Mouse (Mus musculus) monocyte, adult 2 months (primary cell): ENCODE data around the gene Trp53tg5.
A peak's percentile ranks its signal among the peaks of the same experiment; 100 is the strongest.

Experiments used
- DNase-seq, 2 experiments: peaks; one replicate each; pipeline ENCODE4 v3.0.0; 2022; ENCODE audit warnings: low spot score in 2 of 2, low read depth in 1 of 2

Gene Trp53tg5

DNA sequence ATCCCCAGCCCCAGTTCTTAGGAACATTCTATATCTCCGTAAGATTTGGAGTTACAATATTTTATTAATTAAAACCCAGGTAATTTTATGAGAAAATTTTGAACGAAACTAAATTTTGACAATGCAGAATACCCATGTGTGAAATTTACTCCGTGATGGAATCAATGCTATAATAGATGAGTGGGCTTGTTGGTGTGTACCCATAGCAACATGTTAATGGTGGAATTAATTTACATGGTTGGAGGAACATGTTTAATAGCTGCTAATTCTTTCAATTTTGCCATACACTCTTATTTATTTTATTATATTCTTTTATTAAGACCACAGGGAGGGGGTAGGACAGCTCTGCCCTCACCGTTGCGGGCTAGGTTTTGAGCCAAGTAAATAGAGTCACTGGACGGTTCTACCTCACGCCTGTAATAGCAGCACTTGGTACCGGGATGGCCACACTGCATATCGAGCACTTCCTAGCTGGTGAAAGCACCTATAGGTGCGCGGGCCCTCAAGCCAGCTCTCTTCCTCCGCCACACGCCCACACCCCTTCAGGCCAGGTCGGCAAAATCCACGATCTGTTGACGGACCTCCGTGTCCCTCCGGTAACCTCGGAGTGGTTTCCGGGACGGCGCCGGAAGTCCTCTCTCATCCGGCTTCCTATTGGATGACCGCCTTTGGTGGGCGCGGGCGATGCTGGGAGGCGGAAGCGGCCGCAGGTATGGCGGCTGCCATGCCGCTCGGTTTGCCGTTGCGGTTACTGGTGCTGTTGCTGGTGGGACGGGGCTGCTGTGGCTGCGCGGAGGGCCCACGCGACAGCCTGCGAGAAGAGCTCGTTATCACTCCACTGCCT, 23.5 kb upstream of the Trp53tg5 start, which contains the start of gene Pigt:
Gene Pigt (plus strand): TSS at position 674 of the 844 bp plus-strand sequence.
- DNase-seq, result peak; percentile 49 to 62

DNA sequence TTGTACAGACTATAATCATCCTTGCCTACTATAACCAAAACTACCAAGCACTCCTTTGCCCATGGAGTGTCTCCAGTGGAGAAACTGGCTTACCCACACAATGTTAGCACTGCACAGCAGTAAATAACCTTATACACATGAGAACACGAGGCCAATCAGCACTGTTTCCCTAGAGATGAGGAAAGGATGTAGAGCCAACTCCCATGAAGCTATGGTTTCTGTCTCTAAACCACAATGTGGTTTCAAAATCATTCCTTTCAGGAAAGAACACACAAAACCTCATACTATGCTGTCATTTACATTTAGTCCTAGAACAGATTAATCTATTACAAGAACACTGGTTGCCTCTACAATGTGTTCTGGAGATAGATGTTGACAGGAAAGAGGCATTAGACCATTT, 22.8 kb upstream of the Trp53tg5 start:
- no peak for DNase-seq

DNA sequence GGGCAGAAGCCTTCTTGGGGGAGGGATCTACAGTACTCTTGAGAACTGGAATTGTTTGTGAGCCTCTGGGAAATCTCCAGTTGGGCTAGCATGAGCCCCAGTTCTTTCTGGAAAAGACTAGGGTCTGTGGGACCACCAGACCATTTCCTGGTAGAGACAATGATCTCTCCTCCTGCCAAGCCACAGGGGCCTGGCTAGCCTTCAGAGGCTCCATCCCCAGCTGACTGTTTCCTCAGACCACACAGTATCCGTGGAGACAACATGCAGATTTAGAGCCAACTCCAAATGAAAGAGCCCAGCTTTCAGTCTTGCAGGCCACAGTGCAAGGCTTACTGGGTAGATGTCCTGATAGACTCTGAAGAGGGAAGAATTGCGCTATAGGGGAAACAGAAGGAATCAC, 20.6 kb upstream of the Trp53tg5 start:
- no peak for DNase-seq

DNA sequence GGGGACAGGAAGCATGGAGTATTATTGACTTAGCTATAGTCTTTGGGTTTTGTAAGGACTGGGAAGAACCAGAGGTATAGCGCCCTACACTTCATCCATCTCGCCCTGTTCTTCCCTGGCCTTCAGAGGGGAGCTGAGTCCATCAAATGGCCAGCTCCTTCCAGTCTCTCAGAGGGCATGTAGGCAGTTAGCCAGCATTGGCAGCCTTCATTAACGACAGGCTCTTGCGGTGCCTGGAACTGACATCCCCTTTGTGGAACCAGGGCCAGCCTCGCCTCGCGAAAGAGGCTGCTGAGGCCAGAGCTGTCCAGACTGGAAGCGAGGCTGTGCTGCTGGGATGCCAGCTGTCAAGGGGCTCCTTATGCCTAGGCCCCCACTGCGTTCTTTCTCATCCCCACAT, 14.3 kb upstream of the Trp53tg5 start:
- no peak for DNase-seq

DNA sequence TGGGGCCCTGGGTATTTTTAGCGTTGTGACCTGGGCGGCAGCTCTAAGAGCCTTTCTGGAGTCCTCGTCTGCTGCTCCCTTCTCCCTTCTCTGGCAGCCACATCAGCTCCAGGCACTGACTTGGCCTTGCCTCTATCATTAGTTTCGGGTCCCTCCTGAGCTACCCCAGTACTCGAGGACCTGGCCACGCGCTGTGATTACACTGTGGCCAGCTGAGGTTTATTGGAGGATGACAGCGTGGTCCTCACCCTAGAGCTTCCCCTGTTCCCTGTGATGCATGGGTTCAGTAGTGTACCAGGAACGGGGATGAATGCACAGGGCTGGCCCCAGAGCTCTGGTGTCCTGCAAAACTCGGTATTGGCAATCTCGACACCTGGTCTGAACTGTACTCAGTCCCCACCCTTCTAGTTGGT, 13.6 kb upstream of the Trp53tg5 start:
- no peak for DNase-seq

DNA sequence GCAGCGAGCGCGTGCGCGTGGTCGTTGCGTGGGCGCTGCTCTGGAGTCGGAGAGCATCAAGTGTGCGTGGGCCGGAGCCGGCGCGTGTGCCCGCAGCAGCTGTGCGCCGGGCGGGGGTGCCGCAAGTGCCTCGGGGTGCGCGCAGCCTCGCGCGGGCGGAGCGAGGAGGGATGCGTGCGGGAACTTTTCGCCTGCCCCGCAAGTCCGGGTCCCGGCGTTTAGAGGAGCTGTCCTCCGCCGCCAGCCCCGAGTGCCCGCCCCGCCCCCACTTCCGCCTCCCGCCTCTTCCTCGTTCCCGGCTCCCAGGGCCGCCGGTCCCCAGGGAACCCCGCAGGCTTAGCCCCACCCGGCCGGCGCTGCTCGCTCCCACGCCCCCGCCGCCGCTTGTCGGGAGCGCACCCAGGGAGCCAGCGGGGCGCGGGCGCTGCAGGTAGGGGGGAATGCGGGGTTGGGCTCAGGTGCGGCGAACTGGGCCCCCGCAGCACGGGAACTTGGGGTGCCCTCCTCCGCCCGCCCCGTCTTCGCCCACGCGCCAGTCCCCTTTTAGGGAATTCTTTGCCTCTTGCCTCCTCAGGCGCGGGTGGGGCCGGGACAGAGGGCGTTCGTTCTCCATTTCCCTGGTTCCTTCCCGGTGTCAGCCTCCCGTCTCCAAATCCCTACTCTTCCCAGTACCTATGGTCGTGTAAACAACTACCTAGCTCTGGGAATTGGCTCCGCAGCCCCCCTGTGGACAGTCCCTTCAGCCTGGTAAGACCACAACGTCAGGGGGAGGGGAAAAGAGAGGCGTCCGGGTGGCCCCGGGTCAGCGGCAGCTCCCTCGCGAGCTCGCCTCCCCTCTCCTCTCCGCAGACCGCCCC, 13.0 kb upstream of the Trp53tg5 start:
- no peak for DNase-seq

DNA sequence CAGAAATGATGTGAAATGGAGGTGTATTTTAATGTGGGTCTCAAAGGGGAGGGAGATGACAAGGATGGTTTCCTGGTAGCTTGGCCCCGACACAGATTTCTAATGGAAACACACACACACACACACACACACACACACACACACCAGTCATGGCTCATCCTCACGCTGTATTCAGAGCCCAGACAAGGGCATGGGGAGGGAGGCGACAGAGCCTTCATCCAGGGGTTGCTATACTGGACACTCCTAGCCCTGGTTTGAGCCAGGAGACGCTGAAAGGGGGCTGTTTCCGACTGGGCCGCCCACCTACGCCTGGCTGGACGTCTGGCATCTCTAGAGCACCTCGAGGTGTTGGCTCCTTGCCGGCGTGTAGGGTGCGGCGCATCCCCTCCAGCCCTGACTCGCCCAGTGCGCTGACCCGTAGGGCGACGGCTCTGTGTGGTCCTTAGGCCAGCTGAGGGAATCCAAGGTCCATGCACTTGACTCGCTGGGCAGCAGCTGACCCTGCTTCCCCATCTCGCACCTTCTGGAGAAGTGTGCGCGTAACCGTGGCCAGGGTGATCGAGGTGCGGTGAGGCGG, 12.2 kb upstream of the Trp53tg5 start, which contains the start of gene Dbndd2:
Gene Dbndd2 (plus strand): TSS at position 426 of the 577 bp plus-strand sequence.
- DNase-seq, result no peak

DNA sequence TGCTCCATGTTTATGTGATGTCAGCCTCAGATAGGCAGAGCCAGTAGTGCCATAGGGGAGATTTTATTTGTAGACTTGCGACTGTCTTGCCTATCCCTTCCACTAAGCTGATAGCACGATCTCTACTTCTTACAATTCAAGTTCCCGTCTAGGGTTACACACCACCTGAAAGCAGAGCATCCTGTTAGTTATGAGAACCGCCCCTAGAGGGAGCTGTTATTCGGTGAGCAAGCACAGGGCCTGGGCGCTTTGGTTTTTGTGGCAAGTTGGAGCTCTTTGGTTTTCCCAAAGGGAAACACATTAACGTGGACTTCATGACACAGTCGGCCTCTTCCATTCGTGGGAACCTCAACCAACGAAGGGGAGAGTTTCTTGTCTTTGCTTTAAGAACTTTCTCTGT, 3.3 kb downstream of the Trp53tg5 start:
- DNase-seq, result no peak

DNA sequence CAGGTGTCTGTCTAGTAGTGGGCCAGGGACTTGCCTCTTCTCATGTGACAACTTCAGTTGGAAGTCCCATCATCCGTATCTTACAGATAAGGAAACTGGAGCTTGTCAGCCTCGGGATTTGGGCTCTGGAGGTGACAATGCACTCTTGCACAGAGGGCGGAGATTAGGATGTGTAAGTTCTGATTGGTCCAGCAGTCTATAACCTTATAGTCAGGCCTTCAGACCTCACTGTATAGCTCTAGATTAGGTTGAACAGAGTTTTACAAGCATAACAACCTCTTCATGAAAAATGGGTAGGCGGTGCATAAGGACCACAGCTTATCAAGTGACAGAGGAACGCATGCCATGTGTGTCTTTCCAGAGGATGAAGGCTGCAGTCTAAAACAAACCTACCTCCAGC, 6.7 kb downstream of the Trp53tg5 start:
- DNase-seq, result no peak

DNA sequence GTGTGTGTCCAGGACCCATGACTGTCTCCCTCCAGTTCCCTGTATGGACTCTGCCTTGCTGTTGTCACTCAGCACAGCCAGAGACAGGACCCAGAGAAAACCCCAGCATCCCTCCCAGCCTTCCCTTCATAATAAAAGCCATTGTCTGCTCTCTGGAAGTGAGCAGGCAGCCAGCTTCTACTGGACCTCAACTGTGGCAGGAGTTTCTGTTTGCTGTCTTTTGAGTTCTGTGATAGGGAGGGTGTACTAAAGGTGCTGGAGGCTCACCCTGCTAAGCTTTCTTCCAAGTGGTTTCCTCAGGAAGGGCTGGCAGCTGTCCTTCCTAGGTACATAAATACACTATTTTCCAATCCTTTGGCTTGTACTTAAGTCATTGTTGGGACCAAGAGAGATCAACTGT, 8.4 kb downstream of the Trp53tg5 start:
- no peak for DNase-seq

DNA sequence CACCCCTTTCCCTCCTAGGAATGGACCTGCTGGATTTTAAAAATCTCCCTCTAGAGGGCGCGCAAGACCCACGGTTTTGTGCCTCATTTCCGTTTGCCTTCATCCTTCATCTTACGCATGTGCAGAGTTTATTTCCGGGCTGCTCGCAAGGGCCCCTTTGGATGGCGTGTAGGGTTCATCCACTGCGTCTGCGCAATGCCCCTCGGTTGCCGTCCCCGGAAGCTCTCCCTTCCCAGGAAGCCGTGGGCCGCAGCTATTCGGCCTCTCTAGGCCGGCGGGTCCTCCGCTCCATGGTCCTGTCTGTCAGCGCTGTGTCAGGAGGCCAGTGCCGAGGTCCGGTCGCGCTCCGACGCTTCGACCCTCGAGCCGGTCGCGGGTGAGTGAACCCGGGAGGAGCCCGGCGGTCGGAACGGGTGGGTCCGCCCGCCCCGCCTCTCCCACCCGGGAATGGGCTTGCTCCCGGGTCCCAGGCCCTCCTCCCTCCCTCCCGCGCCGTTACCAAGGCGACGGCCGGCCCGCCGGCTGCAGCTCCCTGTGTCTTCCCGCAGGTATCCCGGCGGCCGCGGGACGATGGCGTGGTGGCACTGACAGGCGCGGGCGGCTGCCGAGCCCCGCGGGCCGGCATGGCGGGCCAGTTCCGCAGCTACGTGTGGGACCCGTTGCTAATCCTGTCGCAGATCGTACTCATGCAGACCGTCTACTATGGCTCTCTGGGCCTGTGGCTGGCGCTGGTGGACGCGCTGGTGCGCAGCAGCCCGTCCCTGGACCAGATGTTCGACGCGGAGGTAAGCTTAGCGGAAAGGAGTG, 12.6 kb downstream of the Trp53tg5 start, which contains the start of gene Gm20458:
Gene Gm20458 (plus strand): TSS at position 223 of the 807 bp plus-strand sequence.
- DNase-seq, result peak; percentile 88 to 92

DNA sequence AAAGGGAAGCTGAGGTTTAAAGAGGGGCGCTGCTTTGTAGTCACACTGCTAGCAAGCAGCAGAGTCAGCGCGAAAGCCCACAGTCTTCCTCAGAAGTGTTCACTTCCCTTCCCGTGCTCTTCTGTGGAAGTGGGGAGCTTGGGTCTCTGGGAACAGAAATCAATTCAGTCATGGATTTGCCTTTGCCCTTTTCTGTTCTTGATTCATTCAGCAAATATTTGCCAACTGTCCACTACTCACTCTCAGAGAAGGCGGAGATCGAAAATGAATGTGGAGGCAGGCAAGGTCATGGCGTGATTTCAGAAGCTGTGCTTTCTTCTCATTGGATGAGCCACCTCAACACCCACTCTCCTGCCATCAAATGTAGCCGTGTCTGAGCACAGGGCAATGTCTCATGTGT, 15.0 kb downstream of the Trp53tg5 start:
- no peak for DNase-seq

DNA sequence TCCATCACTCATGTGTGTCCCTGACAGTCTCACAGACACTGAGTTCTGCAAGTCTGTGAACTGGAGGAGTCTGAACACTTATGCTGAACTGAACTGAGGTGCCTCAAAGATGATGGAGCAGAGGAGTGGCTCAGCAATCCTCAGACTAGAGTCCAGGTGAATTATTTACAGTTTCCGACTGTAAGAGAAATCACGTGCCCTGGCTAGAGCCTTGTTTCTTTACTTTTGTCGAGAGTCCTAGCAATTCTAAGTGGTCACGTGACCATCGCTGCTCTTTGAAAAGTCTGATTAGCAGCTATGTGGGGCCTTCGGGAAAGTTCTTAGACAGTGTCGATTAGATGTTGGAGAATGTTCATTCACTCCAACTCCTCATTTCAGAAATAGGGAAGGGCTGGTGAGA, 15.6 kb downstream of the Trp53tg5 start:
- DNase-seq, result no peak

DNA sequence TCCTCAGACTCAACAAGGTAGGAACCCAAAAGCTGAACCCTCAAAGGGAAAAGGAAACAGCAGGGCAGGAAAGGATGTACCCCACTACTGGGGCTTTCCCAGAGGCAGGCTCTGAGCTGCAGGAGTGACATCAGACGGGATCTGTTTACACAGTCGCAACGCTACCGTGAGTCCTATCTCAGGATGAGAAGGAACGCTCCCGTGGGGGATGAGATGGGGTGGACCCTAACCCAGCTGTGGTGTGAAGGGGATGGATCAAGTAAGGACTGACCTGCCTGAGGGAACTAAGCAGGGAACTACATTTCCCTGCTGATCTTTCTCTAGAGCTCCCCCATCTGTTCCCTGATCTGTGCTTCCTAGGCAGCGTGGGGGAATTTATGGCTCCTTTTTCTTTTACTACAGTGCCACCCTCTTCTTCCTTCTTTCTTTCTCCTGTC, 16.6 kb downstream of the Trp53tg5 start, which contains the start of gene Sys1:
Gene Sys1 (plus strand): TSS at position 101 of the 437 bp plus-strand sequence.
- DNase-seq, result no peak

DNA sequence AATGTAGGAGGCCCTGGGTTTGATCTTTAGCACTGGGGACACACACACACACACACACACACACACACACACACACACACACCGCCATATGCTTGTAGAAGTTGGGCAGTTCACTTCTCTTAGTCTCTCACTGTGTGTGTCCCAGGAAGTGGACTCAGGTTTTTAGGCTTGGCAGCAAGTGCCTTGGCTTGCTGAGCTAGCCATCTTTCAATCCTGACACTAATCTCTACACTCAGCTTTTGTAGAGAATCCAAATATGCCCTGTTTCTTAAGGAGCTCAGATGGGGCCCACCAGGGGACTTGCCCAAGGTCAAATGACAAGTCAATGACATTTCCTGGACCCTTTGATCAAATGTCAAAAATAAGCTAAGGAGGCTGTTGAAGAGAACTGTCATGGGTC, 17.1 kb downstream of the Trp53tg5 start:
- no peak for DNase-seq

DNA sequence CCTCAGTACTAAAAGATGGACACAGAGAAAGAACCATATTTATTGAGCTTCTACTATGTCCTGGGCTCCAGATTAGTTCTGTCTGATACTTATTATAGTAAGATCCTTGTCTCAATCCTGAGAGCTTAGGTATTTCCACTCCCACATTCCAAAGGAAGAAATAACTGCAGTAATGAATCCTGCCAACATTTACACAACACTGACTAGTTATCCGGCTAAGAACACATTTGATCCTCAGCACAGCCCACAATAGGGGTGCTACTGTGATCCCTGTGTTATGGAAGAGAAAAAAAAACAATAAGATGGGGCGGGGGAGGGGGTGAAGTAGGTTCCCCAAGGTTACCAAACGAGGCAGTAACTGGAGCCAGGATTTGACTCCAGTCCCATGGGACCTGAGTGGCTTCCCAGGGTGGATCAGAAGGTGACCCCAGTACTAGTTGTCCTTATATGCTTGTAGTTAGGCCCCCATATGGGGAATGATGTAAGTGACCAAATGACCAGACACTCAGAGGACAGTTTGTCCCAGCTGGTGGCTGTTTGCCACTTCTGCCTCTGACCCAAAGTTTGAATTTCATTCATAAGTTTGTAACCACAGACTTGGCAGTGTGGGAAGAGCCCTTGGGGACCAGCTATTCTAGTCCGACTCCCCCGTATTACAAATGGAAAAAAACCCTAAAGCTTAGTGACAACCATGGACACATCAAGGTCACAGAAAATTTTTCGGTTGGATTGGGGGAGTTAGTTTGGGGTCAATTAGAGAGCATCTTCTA, 17.9 kb downstream of the Trp53tg5 start:
- no peak for DNase-seq

DNA sequence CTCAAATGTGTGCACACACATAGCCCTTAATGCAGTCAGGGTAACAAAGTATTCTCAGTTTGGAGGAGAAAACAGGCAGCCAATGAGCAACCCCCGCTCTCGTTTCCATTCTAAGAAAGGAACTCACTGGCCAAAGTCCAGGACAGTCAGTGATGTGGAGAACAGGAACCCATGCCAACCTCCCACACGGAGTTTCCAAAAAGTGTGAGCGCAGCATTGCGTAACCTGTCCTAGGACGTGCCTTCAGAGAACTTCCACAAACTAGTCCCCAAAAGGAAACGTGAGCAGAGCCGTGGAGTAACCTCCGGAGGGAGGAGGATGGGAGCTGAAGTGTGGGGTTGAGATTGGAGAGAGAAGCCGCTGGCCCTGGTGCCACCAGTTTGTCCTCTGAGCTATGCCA, 18.7 kb downstream of the Trp53tg5 start:
- DNase-seq, result peak; percentile 45 to 57

DNA sequence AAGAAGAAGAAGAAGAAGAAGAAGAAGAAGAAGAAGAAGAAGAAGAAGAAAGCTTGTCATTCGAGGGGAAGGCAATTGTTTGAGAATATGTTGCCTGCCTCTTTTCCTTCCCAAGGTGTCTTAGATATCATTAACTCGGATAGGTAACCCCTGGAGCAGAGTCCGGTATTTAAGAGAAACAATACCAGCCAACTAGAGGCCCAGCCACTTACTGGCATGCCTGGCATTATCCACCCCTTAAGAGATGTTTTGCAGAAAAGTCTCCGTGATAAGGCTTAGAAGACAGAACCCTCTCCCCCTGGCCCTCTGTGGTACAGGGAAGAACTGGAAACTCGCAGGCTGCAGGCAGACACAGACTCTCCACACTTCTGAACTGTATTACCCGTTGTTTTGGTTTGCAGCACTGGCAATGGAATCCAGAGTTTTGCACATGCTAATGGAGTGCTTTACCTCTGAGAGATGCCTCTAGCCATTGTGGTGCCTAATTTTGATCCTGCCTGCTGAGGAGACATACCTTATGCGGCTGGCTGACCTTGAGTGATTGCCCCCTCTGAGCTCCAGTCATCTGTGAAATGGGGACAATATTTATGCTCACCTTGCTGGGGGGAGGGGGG, 19.5 kb downstream of the Trp53tg5 start:
- DNase-seq, result no peak

DNA sequence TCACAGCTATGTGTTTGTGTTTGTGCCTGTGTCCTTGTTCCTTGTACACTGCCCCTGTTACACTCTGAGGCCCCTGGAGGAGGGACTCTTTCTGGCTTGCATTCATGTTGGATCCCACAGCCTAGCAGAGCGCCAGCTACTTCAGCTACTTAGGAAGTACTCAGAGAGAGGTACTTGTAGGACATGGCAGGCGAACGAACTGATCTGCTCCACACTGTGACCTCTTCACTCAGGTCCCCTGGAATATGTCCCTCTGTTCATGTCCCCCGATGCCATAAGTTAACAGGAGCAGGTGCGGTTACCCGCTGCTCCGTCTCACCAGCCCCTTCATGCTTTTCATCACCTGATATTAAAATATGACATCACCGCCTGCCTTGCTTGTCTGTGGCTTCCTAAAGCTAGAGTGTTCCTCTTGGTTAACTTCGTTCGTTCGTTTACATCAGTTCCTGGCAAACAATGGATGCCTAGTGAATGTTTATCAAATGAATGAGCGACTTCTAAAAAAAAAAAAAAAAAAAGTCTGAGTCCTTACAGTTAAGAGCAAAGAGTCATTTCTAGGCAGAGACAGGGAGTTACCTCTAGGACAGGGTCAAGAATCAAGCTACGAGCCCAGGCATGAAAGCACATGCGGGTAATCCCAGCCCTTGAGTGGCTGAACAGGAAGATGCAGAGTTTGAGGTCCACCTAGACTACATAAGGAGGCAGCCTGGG, 20.3 kb downstream of the Trp53tg5 start:
- DNase-seq, result no peak
